Mouse (Mus musculus) liver, embryonic 15.5 days (tissue): ENCODE measurements around the gene Trpv6. TPM values are rescaled to one million over a fixed set of nuclear protein-coding genes. Genes with fewer than 3 reads are reported as not detected.
A peak's percentile ranks its signal among the peaks of the same experiment; 100 is the strongest.

Source experiments
- ATAC-seq: fragments of 200-750 bp; cut with Nextera tagmentation; 2 replicates; pipeline ENCODE4 v1.8.0; 2017; ENCODE audit warnings: moderate number of reproducible peaks, mild to moderate bottlenecking, moderate library complexity; ENCODE audit not compliant: insufficient read depth
- H3K27ac ChIP-seq: fragments of 300-500 bp; sonication (generic); replicated peaks from 2 replicates; pipeline ENCODE4 v1.5.1; 2015; ENCODE audit warnings: mild to moderate bottlenecking, inconsistent platforms
- H3K27me3 ChIP-seq: fragments of 300-500 bp; sonication (generic); 2 replicates; pipeline ENCODE4 v1.6.1; 2015; ENCODE audit warnings: mild to moderate bottlenecking, inconsistent platforms
- H3K36me3 ChIP-seq: fragments of 300-500 bp; sonication (generic); replicated peaks from 2 replicates; pipeline ENCODE4 v1.6.1; 2015; ENCODE audit warnings: moderate library complexity, mild to moderate bottlenecking, inconsistent platforms
- H3K4me1 ChIP-seq: fragments of 300-500 bp; sonication (generic); replicated peaks from 2 replicates; pipeline ENCODE4 v1.6.1; 2015; ENCODE audit warnings: inconsistent platforms
- H3K4me2 ChIP-seq: fragments of 300-500 bp; sonication (generic); 2 replicates; pipeline ENCODE4 v1.6.1; 2015; ENCODE audit warnings: moderate library complexity, mild to moderate bottlenecking, inconsistent platforms
- H3K4me3 ChIP-seq: fragments of 300-500 bp; sonication (generic); replicated peaks from 2 replicates; pipeline ENCODE4 v1.5.1; 2015; ENCODE audit warnings: mild to moderate bottlenecking, inconsistent platforms
- H3K9ac ChIP-seq: fragments of 300-500 bp; sonication (generic); 2 replicates; pipeline ENCODE4 v1.6.1; 2015; ENCODE audit warnings: moderate library complexity, mild to moderate bottlenecking, inconsistent platforms
- H3K9me3 ChIP-seq: fragments of 300-500 bp; sonication (generic); replicated peaks from 2 replicates; pipeline ENCODE4 v1.6.1; 2016; ENCODE audit warnings: inconsistent platforms
- WGBS: fragments of 180-500 bp; shearing (Covaris S2); methylation state at CpG from one replicate; pipeline ENCODE4 v1.1.7; 2015; ENCODE audit warnings: mixed read lengths; ENCODE audit not compliant: insufficient replicate concordance; 5-methylcytosine and 5-hydroxymethylcytosine counted together
- polyA plus RNA-seq: library from polyadenylated mRNA; unstranded; fragments of >200 nt; fragmentation: Nextera tagmentation; extraction: Ambion mirVana; gene quantifications from 2 replicates; pipeline ENCODE4 v1.2.1, GENCODE M21; 2015

Gene Trpv6
- polyA plus RNA-seq, 1 experiment from 2014 or later, result 0.15 TPM

GRCm38 (mm10) chr6:41621241-41621990 lies 14.8 kb downstream of the Trpv6 start:
- no peak overlapping the region for H3K4me3 ChIP-seq
- H3K9me3 ChIP-seq, result no peaks in the 10 kb centered on the region
- H3K27ac ChIP-seq, result no peak overlapping the region
- ATAC-seq, result no peak
- H3K4me2 ChIP-seq, result no peak overlapping the region
- 68% methylated on average over 12 of the region's 12 CpGs for WGBS
- H3K27me3 ChIP-seq, result no peaks in the 10 kb centered on the region
- H3K4me1 ChIP-seq, result no peaks in the 10 kb centered on the region
- no peak overlapping the region for H3K9ac ChIP-seq
- H3K36me3 ChIP-seq, result no peaks in the 10 kb centered on the region

- Histone ChIP-seq H3K4me3 (no peak overlapping the region), H3K9me3 (no peaks in the 10 kb centered on the region), H3K4me1 (no peaks in the 10 kb centered on the region), H3K4me2 (no peak overlapping the region), H3K9ac (no peak overlapping the region), H3K27me3 (no peaks in the 10 kb centered on the region), H3K36me3 (no peaks in the 10 kb centered on the region), H3K27ac (no peak overlapping the region)
- no peak for ATAC-seq
- WGBS, result 79% methylated on average over 9 of the region's 9 CpGs
These were observed 15.9 kb downstream of the Trpv6 start for GRCm38 (mm10) chr6:41620173-41620798.

GRCm38 (mm10) chr6:41607637-41608036 lies 28.6 kb downstream of the Trpv6 start:
- no peak for ATAC-seq
- peaks cover 9% of the 10 kb centered on the region; the same call in 1 of the 2 replicates for H3K4me1 ChIP-seq
- 56% methylated on average over 5 of the region's 5 CpGs for WGBS
- H3K36me3 ChIP-seq, result no peaks in the 10 kb centered on the region
- no peak overlapping the region for H3K9ac ChIP-seq
- no peaks in the 10 kb centered on the region for H3K9me3 ChIP-seq
- H3K4me3 ChIP-seq, result no peak overlapping the region
- peaks cover 25% of the 10 kb centered on the region for H3K27me3 ChIP-seq
- H3K27ac ChIP-seq, result no peak overlapping the region
- H3K4me2 ChIP-seq, result no peak overlapping the region

- Histone ChIP-seq H3K4me3 (no peak overlapping the region), H3K27me3 (peaks cover 25% of the 10 kb centered on the region), H3K9ac (no peak overlapping the region), H3K27ac (no peak overlapping the region), H3K9me3 (no peaks in the 10 kb centered on the region), H3K4me2 (peak overlapping the region; percentile 80; the same call in 1 of the 2 replicates), H3K36me3 (no peaks in the 10 kb centered on the region), H3K4me1 (peaks cover 9% of the 10 kb centered on the region; the same call in 1 of the 2 replicates)
- 19% methylated on average over 4 of the region's 4 CpGs for WGBS
- no peak for ATAC-seq
These were observed 30.0 kb downstream of the Trpv6 start for GRCm38 (mm10) chr6:41606214-41606613.

GRCm38 (mm10) chr6:41605794-41606104 lies 30.5 kb downstream of the Trpv6 start:
- Histone ChIP-seq H3K27me3 (peaks cover 25% of the 10 kb centered on the region), H3K4me1 (peaks cover 9% of the 10 kb centered on the region; the same call in 1 of the 2 replicates), H3K4me3 (peak overlapping the region; percentile 61), H3K9me3 (no peaks in the 10 kb centered on the region), H3K9ac (no peak overlapping the region), H3K36me3 (no peaks in the 10 kb centered on the region), H3K4me2 (peak overlapping the region; percentile 80), H3K27ac (no peak overlapping the region)
- WGBS, result 5% methylated on average over 7 of the region's 7 CpGs
- no peak for ATAC-seq

- Histone ChIP-seq H3K36me3 (no peaks in the 10 kb centered on the region), H3K4me3 (peak within 1 kb of the TSS; percentile 61), H3K27me3 (peaks cover 25% of the 10 kb centered on the region), H3K4me1 (peaks cover 9% of the 10 kb centered on the region; the same call in 1 of the 2 replicates), H3K4me2 (peak within 1 kb of the TSS; percentile 80), H3K27ac (no peak within 1 kb of the TSS), H3K9me3 (no peaks in the 10 kb centered on the region), H3K9ac (0 out of 2 replicates have a peak within 1 kb of the TSS, but pooled peaks have one; percentile 27)
- WGBS, result under 1% methylated on average over 66 of the region's 68 CpGs
- peak; percentile 88 for ATAC-seq
These were observed 31.0 kb downstream of the Trpv6 start, which contains the start of gene Ephb6 for GRCm38 (mm10) chr6:41605061-41605793. Gene Ephb6 (plus strand): TSS chr6:41605482.

GRCm38 (mm10) chr6:41604401-41605050 lies 31.7 kb downstream of the Trpv6 start:
- WGBS, result under 1% methylated on average over 23 of the region's 23 CpGs
- no peak for ATAC-seq
- Histone ChIP-seq H3K4me1 (peaks cover 9% of the 10 kb centered on the region; the same call in 1 of the 2 replicates), H3K9ac (no peak overlapping the region), H3K4me3 (peak overlapping the region; percentile 61), H3K27ac (no peak overlapping the region), H3K4me2 (peak overlapping the region; percentile 80), H3K27me3 (peaks cover 25% of the 10 kb centered on the region), H3K9me3 (no peaks in the 10 kb centered on the region), H3K36me3 (no peaks in the 10 kb centered on the region)

- Histone ChIP-seq H3K4me1 (no peaks in the 10 kb centered on the region), H3K4me2 (no peak overlapping the region), H3K27ac (no peak overlapping the region), H3K4me3 (no peak overlapping the region), H3K36me3 (no peaks in the 10 kb centered on the region), H3K9me3 (no peaks in the 10 kb centered on the region), H3K9ac (no peak overlapping the region), H3K27me3 (no peaks in the 10 kb centered on the region)
- ATAC-seq, result no peak
- 52% methylated on average over 1 of the region's 1 CpGs for WGBS
These were observed 54.0 kb downstream of the Trpv6 start for GRCm38 (mm10) chr6:41582189-41582588.

- no peak overlapping the region for H3K9ac ChIP-seq
- no peaks in the 10 kb centered on the region for H3K36me3 ChIP-seq
- H3K27me3 ChIP-seq, result no peaks in the 10 kb centered on the region
- H3K9me3 ChIP-seq, result no peaks in the 10 kb centered on the region
- H3K27ac ChIP-seq, result no peak overlapping the region
- H3K4me3 ChIP-seq, result no peak overlapping the region
- H3K4me2 ChIP-seq, result no peak overlapping the region
- no peak for ATAC-seq
- no peaks in the 10 kb centered on the region for H3K4me1 ChIP-seq
- WGBS, result 59% methylated on average over 7 of the region's 7 CpGs
These were observed 54.9 kb downstream of the Trpv6 start for GRCm38 (mm10) chr6:41581295-41581694.

- H3K27ac ChIP-seq, result no peak overlapping the region
- no peak overlapping the region for H3K4me2 ChIP-seq
- no peak for ATAC-seq
- H3K9ac ChIP-seq, result no peak overlapping the region
- H3K4me1 ChIP-seq, result no peaks in the 10 kb centered on the region
- H3K9me3 ChIP-seq, result no peaks in the 10 kb centered on the region
- no peaks in the 10 kb centered on the region for H3K27me3 ChIP-seq
- WGBS, result 56% methylated on average over 5 of the region's 5 CpGs
- no peaks in the 10 kb centered on the region for H3K36me3 ChIP-seq
- H3K4me3 ChIP-seq, result no peak overlapping the region
These were observed 58.9 kb downstream of the Trpv6 start for GRCm38 (mm10) chr6:41577297-41577696.
